Mouse (Mus musculus) spleen, adult 2 months (tissue): Measurements from ENCODE around the gene Ptprg. TPM values are rescaled to one million over a fixed set of nuclear protein-coding genes. Genes with fewer than 3 reads are reported as not detected.

Experiments
- DNase-seq, 2 experiments: peaks; one replicate each; pipeline versions ENCODE4 v3.0.0 to v3.0.0-alpha.2; 2012 to 2021; ENCODE audit warnings: low spot score in 2 of 2, low read depth in 1 of 2
- H3K27ac ChIP-seq: fragments of 200-500 bp; 2 replicates; pipeline ENCODE4 v1.5.1; 2012; ENCODE audit warnings: low read length, inconsistent platforms; ENCODE audit not compliant: insufficient read depth
- H3K27me3 ChIP-seq: fragments of 200-500 bp; 2 replicates; pipeline ENCODE4 v1.6.1; 2012; ENCODE audit warnings: mild to moderate bottlenecking, moderate library complexity, low read length, inconsistent platforms; ENCODE audit not compliant: control insufficient read depth, insufficient read depth
- H3K36me3 ChIP-seq: fragments of 200-500 bp; 2 replicates; pipeline ENCODE4 v1.6.1; 2012; ENCODE audit warnings: mild to moderate bottlenecking, low read length, inconsistent platforms; ENCODE audit not compliant: control insufficient read depth, insufficient read depth
- H3K4me1 ChIP-seq: fragments of 200-500 bp; 2 replicates; pipeline ENCODE4 v1.6.1; 2011; ENCODE audit warnings: inconsistent platforms; ENCODE audit not compliant: control insufficient read depth, insufficient read depth, insufficient read length
- H3K4me3 ChIP-seq: fragments of 200-500 bp; 2 replicates; pipeline ENCODE4 v1.5.1; 2011; ENCODE audit warnings: mild to moderate bottlenecking, inconsistent platforms; ENCODE audit not compliant: insufficient read depth, insufficient read length; ENCODE audit errors: extremely low read depth
- CTCF ChIP-seq: fragments of 200-500 bp; IDR thresholded peaks from 2 replicates; pipeline ENCODE4 v1.5.1; 2011; ENCODE audit warnings: mild to moderate bottlenecking, inconsistent platforms; ENCODE audit not compliant: insufficient read depth, insufficient read length, insufficient replicate concordance; ENCODE audit errors: extremely low read depth
- POLR2A ChIP-seq: fragments of 200-500 bp; IDR thresholded peaks from 2 replicates; pipeline ENCODE4 v1.6.1; 2011; ENCODE audit warnings: low read depth, low read length, inconsistent platforms
- WGBS: fragments of 180-500 bp; shearing (Covaris S2); methylation state at CpG from one replicate; pipeline ENCODE4 v1.1.7; 2018; 5-methylcytosine and 5-hydroxymethylcytosine counted together
- polyA plus RNA-seq: library from polyadenylated mRNA; depleted of rRNA; stranded (reverse); fragments of >200 nt; gene quantifications from 2 replicates; pipeline ENCODE4 v1.2.3, GENCODE M21; 2012

The Ptprg gene
- polyA plus RNA-seq, 1 experiment = 4.9 TPM

DNA sequence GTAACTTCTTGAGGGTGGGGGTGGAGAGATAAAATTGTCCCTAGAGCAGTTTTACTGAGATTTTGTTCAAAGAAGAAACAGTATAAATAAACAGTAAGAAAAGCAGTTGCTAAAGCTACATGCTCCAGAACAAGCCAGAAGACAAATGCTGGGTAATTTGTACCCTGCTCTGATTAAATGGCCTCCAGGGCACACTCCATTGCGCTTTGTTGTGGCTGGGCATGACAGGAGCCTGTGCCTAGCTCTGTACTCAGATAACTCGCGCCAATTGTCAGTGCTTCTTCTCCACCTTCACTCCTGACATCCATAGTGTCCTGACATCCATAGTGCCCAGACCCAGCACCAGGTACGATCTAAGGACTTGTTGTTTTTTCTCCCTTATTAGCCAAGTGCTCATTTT, 445.1 kb downstream of the Ptprg start:
- H3K27me3 ChIP-seq = no peaks in the 10 kb centered on the region
- no peak for DNase-seq
- WGBS = 85% methylated on average over 4 of the region's 4 CpGs
- H3K36me3 ChIP-seq = no peaks in the 10 kb centered on the region
- no peaks in the 10 kb centered on the region for H3K4me1 ChIP-seq
- TF ChIP-seq POLR2A (no peak), CTCF (no peak)
- H3K4me3 ChIP-seq = no peak overlapping the region
- no peak overlapping the region for H3K27ac ChIP-seq

DNA sequence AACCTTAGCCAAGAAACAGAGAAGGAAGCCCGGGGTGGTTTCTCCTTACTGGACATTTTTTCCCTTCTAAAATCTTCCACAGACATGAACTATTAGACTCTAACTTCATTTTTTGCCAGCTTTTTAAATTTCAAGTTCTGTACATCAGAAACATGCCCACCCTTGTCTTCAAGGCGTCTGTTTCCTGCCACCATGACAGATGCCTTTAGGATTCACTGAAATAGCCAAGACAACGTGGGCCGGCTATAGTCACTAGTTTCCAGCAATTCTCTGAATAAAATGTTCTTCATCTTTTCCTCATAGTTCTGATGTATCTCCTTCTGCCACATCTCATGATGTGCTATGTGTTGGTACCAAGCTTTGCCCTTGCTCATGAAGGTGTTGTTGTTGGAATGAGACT, 450.7 kb downstream of the Ptprg start:
- H3K27ac ChIP-seq = no peak overlapping the region
- H3K36me3 ChIP-seq = no peaks in the 10 kb centered on the region
- H3K4me1 ChIP-seq = no peaks in the 10 kb centered on the region
- no peak overlapping the region for H3K4me3 ChIP-seq
- no peak for DNase-seq
- H3K27me3 ChIP-seq = no peaks in the 10 kb centered on the region
- WGBS = 86% methylated on average over 4 of the region's 4 CpGs
- TF ChIP-seq CTCF (no peak), POLR2A (no peak)

DNA sequence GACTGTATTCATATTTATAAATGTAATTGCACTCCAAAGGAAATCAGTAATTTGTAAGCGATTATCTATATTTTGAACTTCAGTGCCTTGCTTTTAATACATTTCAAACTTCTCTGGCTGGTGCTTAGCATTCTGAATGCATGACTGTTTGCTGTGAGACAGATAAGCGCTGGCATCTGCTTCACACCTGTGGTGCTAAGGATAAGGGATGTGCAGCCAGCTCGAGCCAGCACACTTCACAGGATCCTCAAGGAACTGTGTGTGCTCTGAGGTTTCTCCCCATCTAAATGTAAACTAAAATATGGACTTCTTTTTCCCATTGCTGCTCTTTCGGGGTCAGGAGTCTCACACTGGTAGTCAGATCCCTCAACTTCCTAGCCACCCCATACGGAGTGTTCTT, 458.4 kb downstream of the Ptprg start:
- H3K27ac ChIP-seq = no peak overlapping the region
- no peaks in the 10 kb centered on the region for H3K36me3 ChIP-seq
- TF ChIP-seq CTCF (no peak), POLR2A (no peak)
- 86% methylated on average over 5 of the region's 5 CpGs for WGBS
- no peaks in the 10 kb centered on the region for H3K4me1 ChIP-seq
- no peak for DNase-seq
- H3K27me3 ChIP-seq = no peaks in the 10 kb centered on the region
- H3K4me3 ChIP-seq = no peak overlapping the region

DNA sequence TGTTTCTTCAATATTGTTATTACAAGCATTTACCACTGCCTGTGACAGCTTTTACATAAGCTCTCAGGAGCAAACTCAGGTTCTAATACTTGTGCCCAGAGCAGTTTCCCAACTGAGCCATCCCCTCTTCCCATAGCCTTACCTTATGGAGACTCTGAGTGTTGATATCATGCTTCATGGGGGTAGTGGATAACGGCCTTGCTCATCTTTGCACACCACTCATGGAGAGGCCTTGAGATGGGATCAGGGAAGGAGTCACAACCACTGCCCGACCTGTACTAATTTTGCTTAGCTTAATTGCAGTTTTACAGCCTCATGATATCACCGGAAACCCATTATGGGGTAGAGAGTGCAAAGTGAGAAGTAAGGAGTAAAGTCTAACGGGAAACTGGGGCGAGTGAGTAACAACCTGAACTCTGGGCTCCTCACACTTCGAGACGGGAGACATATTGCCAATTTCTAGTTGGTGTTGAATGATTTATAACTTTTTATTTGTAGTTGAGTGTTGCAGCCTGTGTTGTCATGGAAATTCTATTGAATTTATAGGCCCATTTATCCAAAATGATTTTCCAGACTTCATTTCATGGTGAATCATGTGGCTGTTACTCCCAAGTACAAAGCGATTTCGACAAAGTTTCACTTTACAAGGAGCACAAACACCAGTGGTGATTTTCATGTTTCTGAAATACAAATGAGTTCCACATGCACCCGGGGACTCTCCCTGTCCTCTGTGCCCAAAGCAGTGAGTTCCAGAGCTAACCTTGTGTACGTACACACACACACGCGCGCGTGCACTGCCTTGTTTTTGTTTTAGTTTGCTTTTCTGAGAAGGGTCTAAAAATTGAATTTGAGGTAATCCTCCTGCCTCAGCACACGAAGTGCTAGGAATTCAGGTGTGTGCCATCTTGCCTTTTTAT, 472.7 kb downstream of the Ptprg start:
- no peaks in the 10 kb centered on the region for H3K36me3 ChIP-seq
- H3K27me3 ChIP-seq = no peaks in the 10 kb centered on the region
- DNase-seq = no peak
- WGBS = 88% methylated on average over 16 of the region's 16 CpGs
- TF ChIP-seq CTCF = no peak
- no peaks in the 10 kb centered on the region for H3K4me1 ChIP-seq
- H3K4me3 ChIP-seq = no peak overlapping the region
- H3K27ac ChIP-seq = no peak overlapping the region

DNA sequence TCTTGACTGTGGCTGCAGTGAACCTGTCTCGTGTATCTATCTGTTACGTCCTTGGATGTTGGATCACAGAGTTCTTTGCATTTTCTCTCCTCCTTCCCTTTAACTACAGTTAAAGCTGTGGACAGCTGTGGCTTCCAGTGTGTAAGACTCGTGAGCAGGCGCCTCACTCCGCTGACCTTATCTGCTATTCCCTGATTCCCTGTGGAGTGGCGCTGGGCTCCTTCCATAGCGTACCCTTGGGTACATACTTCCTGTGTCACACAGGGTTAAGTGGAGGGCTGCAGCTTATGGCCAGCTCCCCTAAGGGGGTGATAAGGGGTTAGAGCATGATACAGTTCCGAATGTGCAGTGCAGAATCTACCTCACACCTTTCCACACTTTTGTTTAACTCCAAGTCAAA, 473.9 kb downstream of the Ptprg start:
- DNase-seq = no peak
- Histone ChIP-seq H3K4me1 (no peaks in the 10 kb centered on the region), H3K4me3 (no peak overlapping the region), H3K27ac (no peak overlapping the region), H3K36me3 (no peaks in the 10 kb centered on the region), H3K27me3 (no peaks in the 10 kb centered on the region)
- 92% methylated on average over 8 of the region's 8 CpGs for WGBS
- TF ChIP-seq POLR2A (no peak), CTCF (no peak)

DNA sequence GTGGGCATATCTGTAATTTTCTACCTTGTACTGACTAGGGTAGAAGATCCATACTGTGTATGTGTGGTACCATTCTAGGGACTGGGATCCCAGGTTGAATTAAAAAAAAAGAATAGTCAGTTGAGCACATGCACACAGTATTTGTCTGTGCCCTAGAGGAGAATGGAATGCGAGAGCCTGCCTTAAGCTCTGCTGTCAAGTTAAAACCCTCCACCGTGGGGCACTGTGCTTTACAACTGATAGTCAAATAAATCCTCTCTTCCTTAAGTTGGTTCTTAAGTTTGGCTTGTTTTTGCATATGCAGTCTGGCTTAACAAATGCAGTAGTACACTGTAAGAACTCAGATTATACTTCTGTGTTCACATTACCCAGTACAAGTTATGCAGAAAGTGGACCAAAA, 476.6 kb downstream of the Ptprg start:
- no peaks in the 10 kb centered on the region for H3K4me1 ChIP-seq
- no peak for DNase-seq
- 75% methylated on average over 2 of the region's 2 CpGs for WGBS
- H3K4me3 ChIP-seq = no peak overlapping the region
- no peaks in the 10 kb centered on the region for H3K36me3 ChIP-seq
- H3K27ac ChIP-seq = no peak overlapping the region
- H3K27me3 ChIP-seq = no peaks in the 10 kb centered on the region
- TF ChIP-seq POLR2A = no peak
- TF ChIP-seq CTCF = no peak

DNA sequence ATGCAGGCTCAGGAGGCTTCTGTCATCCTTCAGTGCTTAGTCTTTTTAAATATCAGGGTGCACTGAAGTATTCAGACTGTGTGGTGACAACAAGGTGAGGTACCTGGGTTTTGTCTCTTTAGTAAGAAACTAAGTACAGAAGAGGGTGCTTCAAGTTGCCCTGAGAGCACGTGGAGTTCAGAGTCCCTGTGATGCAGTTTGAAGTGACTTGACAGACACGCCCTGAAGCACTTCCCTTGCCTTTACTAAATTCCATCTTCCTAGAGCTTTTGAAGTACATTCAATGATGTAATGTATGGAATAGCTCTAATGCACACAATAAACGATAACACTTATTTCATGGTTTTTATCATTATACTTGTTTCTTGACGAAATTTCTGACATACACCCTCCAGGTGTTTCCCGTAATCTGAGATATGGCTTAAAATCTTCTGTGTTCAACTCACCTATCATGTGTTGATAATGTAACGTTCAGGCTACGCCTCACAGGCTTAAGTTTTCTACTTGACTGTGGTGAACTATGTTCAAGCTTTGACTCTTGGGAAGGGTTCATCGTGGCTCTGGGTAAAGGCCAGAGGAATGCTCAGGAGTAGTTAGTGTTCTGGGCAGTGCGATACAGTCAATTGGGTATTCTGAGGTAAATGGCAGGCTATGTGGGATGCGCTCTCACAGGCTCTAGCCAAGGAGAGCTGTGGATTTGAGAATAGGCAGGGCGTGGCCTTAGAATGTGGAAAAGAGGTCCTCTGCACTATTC, 483.4 kb downstream of the Ptprg start:
- H3K27ac ChIP-seq = no peak overlapping the region
- H3K4me1 ChIP-seq = no peaks in the 10 kb centered on the region
- whole genome bisulfite sequencing = 90% methylated on average over 11 of the region's 11 CpGs
- no peaks in the 10 kb centered on the region for H3K27me3 ChIP-seq
- no peak for TF ChIP-seq CTCF
- no peak for TF ChIP-seq POLR2A
- DNase-seq = no peak
- H3K36me3 ChIP-seq = no peaks in the 10 kb centered on the region
- H3K4me3 ChIP-seq = no peak overlapping the region
